ENCODE assay signal across 19 mouse cellular contexts in genomic region chr13:114809624-114810210, GRCm38 (mm10). TPM values are rescaled to one million over a fixed set of nuclear protein-coding genes. Genes with fewer than 3 reads are reported as not detected.
A peak's percentile ranks its signal among the peaks of the same experiment; 100 is the strongest.
DNase-seq lines count a peak whose midpoint lies in the region; ATAC-seq and TF ChIP-seq lines count a peak whose summit lies in the region.
"Had no signal": no experiment of that assay in that cellular context is flagged by ENCODE, and none has a peak within 500 bp of the region (broad histone marks: within the 10 kb centered on the region; RNA-seq: fewer than 3 reads in every experiment).

No protein-coding gene starts in this region.

- no peaks in the 10 kb centered on the region for H3K79me2 ChIP-seq in liver, adult 2 months (ENCODE audit: control insufficient read depth, insufficient read depth, low read length)

- H3K4me2 ChIP-seq in liver, embryonic 12.5 days: no peak overlapping the region
- H3K4me2 ChIP-seq in intestine, postnatal 0 days (replicated peaks; ENCODE audit: low read depth): no peak overlapping the region
- no peak overlapping the region for H3K4me2 ChIP-seq in kidney, embryonic 14.5 days (replicated peaks; ENCODE audit: low read depth, low read length)
- H3K4me2 ChIP-seq: forebrain, embryonic 15.5 days; hindbrain, embryonic 13.5 days had no signal

- WGBS in liver, adult 2 months: 19% methylated on average over 5 of the region's 5 CpGs
- WGBS in liver, embryonic 12.5 days (ENCODE audit: insufficient replicate concordance): 64% methylated on average over 5 of the region's 5 CpGs
- 41% methylated on average over 5 of the region's 5 CpGs for WGBS in intestine, postnatal 0 days
- 86% methylated on average over 5 of the region's 5 CpGs for WGBS in kidney, embryonic 14.5 days

- H3K9me3 ChIP-seq in liver, embryonic 12.5 days (replicated peaks): no peaks in the 10 kb centered on the region
- H3K9me3 ChIP-seq in intestine, postnatal 0 days (ENCODE audit: control insufficient read depth): no peaks in the 10 kb centered on the region
- no peaks in the 10 kb centered on the region for H3K9me3 ChIP-seq in kidney, embryonic 14.5 days (ENCODE audit: control insufficient read depth, low read length)
- H3K9me3 ChIP-seq: forebrain, embryonic 15.5 days; heart, embryonic 10.5 days; hindbrain, embryonic 13.5 days had no signal

- ATAC-seq in liver, embryonic 12.5 days: no peak
- peak; percentile 79; the same call in 1 of the 2 replicates for ATAC-seq in intestine, postnatal 0 days
- ATAC-seq in kidney, embryonic 14.5 days (ENCODE audit: low FRiP score, low TSS enrichment): no peak
- no peak for ATAC-seq in megakaryocyte, adult 5-6 weeks (ENCODE audit: poor library complexity, severe bottlenecking)
- ATAC-seq: forebrain, embryonic 15.5 days; hindbrain, postnatal 0 days had no signal

- H3K36me3 ChIP-seq in liver, adult 2 months (ENCODE audit: control insufficient read depth, insufficient read depth, low read length): no peaks in the 10 kb centered on the region; the same call in 1 of the 2 replicates
- H3K36me3 ChIP-seq in liver, embryonic 12.5 days: no peaks in the 10 kb centered on the region
- H3K36me3 ChIP-seq in intestine, postnatal 0 days (ENCODE audit: control insufficient read depth, insufficient read depth): no peaks in the 10 kb centered on the region
- no peaks in the 10 kb centered on the region for H3K36me3 ChIP-seq in kidney, embryonic 14.5 days (ENCODE audit: control insufficient read depth, insufficient read depth, low read length)
- H3K36me3 ChIP-seq: forebrain, embryonic 15.5 days; heart, embryonic 10.5 days; hindbrain, embryonic 13.5 days had no signal

- no peak overlapping the region for H3K27ac ChIP-seq in liver, adult 2 months (replicated peaks; ENCODE audit: insufficient read depth, low read depth, low read length)
- H3K27ac ChIP-seq in liver, embryonic 12.5 days: no peak overlapping the region
- H3K27ac ChIP-seq in intestine, postnatal 0 days (ENCODE audit: low read depth, low read length): no peak overlapping the region
- no peak overlapping the region for H3K27ac ChIP-seq in kidney, embryonic 14.5 days (ENCODE audit: low read depth, low read length)
- H3K27ac ChIP-seq: forebrain, embryonic 15.5 days; heart, embryonic 10.5 days; hindbrain, embryonic 13.5 days; hindbrain, postnatal 0 days had no signal

- H3K27me3 ChIP-seq in liver, adult 2 months (ENCODE audit: control insufficient read depth, insufficient read depth, low read length): no peaks in the 10 kb centered on the region
- no peaks in the 10 kb centered on the region for H3K27me3 ChIP-seq in liver, embryonic 12.5 days (replicated peaks)
- no peaks in the 10 kb centered on the region for H3K27me3 ChIP-seq in intestine, postnatal 0 days (replicated peaks; ENCODE audit: control insufficient read depth, insufficient read depth, low read length)
- H3K27me3 ChIP-seq in kidney, embryonic 14.5 days (ENCODE audit: control insufficient read depth, insufficient read depth, low read length): no peaks in the 10 kb centered on the region
- H3K27me3 ChIP-seq: CH12.LX; forebrain, embryonic 15.5 days; hindbrain, embryonic 13.5 days had no signal

- no peak overlapping the region for H3K4me3 ChIP-seq in liver, adult 2 months (ENCODE audit: insufficient read depth, low read depth, low read length)
- no peak overlapping the region for H3K4me3 ChIP-seq in liver, embryonic 12.5 days
- no peak overlapping the region for H3K4me3 ChIP-seq in intestine, postnatal 0 days (ENCODE audit: low read depth, low read length)
- no peak overlapping the region for H3K4me3 ChIP-seq in kidney, embryonic 14.5 days (ENCODE audit: low read length)
- H3K4me3 ChIP-seq: forebrain, embryonic 15.5 days; heart, embryonic 10.5 days; hindbrain, embryonic 13.5 days had no signal

- no peak for TF ChIP-seq CTCF in liver, adult 2 months (IDR thresholded peaks at IDR 0.05; ENCODE audit: low read depth, low read length)
- no peak for TF ChIP-seq CTCF in intestine, postnatal 0 days (IDR thresholded peaks at IDR 0.05; ENCODE audit: low read depth)

- TF ChIP-seq POLR2A in liver, adult 2 months (IDR thresholded peaks at IDR 0.05; ENCODE audit: extremely low read depth, insufficient read depth, low read length): no peak

- DNase-seq in liver, adult 2 months (ENCODE audit: extremely low read depth, low read depth, low spot score): peak; percentile 84
- DNase-seq in MN1 (ENCODE audit: low spot score): peak; percentile 33
- no peak for DNase-seq in yolk sac, embryonic 10.5 days (ENCODE audit: low spot score)
- DNase-seq: adrenal gland, postnatal 25 days; cerebellum, adult 18-20 months; cerebellum, adult 9-11 months; cerebellum, postnatal 36 days; gastrocnemius, postnatal 36 days; heart, adult 18-20 months; heart, postnatal 14 days had no signal

- H3K4me1 ChIP-seq in liver, adult 2 months (ENCODE audit: control insufficient read depth, insufficient read depth, low read length): peaks cover 6% of the 10 kb centered on the region; the same call in 1 of the 2 replicates
- no peaks in the 10 kb centered on the region for H3K4me1 ChIP-seq in liver, embryonic 12.5 days
- no peaks in the 10 kb centered on the region for H3K4me1 ChIP-seq in intestine, postnatal 0 days (replicated peaks; ENCODE audit: control insufficient read depth, insufficient read depth, low read length)
- no peaks in the 10 kb centered on the region for H3K4me1 ChIP-seq in kidney, embryonic 14.5 days (ENCODE audit: control insufficient read depth, insufficient read depth, low read length)
- H3K4me1 ChIP-seq: forebrain, embryonic 15.5 days; heart, embryonic 10.5 days; hindbrain, embryonic 13.5 days had no signal

- no peak overlapping the region for H3K9ac ChIP-seq in liver, adult 2 months (ENCODE audit: low read depth, low read length)
- no peak overlapping the region for H3K9ac ChIP-seq in liver, embryonic 12.5 days
- no peak overlapping the region for H3K9ac ChIP-seq in intestine, postnatal 0 days (ENCODE audit: low read depth, low read length)
- no peak overlapping the region for H3K9ac ChIP-seq in kidney, embryonic 14.5 days (ENCODE audit: low read depth, low read length)
- H3K9ac ChIP-seq: forebrain, embryonic 15.5 days; hindbrain, embryonic 13.5 days had no signal

RNA-seq across cellular contexts. Expression of gene Mocs2, which starts 8.3 kb away (rescaled TPM):
- total RNA-seq in liver, adult 2 months (2014; rRNA removed): 114 and 136 TPM in 2 replicates
- polyA plus RNA-seq in liver, adult 2 months (2012; rRNA removed): 45.1 and 52.6 TPM in 2 replicates
- 44.1 and 45.4 TPM in 2 replicates for polyA plus RNA-seq in liver, embryonic 12.5 days (2016; fragmentation: Nextera tagmentation; extraction: Ambion mirVana)
- 215 and 221 TPM in 2 replicates for polyA plus RNA-seq in intestine, postnatal 0 days (2015; fragmentation: Nextera tagmentation; extraction: Ambion mirVana)
- polyA plus RNA-seq in kidney, embryonic 14.5 days (2014; fragmentation: Nextera tagmentation; extraction: Ambion mirVana): 72.7 and 76.7 TPM in 2 replicates
- total RNA-seq in megakaryocyte, adult 5-6 weeks (2015): 33.2 and 37.4 TPM in 2 replicates
- 33.5 and 43.9 TPM in 2 replicates for total RNA-seq in megakaryocyte, adult 5-6 weeks (2017)
